Mouse (Mus musculus): ENCODE results near the gene Mab21l1.

Mab21l1 gene

DNA sequence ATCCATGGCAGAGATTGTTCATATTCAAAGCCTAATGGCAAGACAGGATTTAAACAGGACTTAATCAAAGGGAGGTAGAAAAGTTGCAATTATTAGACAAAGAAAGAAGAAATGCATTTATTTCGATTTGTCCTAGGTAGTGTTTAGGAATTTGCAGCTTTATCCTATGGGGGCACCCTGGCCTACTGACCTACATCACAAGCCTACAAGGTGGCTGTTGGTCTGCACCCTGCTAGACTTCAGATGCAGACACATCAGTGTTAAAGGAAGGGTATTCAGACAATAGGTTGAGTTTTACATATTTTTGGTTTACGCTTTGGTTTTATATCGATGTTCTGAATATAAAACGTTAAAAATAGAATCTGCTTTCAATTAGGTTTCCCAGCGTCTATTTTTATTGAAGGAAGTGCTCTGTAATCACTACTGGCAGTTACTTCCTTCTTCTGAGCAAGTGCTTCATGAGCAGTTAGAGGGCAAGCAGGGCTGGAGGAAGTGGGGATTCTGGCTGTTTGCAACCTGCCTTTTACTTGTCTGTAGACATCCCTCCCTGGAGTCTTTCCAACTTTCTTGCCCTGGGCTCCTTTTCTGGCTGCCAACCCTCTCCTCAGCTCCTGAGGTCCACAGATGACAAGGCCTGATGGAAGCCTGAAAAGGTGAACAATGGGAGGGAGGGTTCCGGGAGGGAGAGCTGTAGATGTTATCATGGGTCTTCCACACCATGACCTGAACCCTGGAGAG lies 34.5 kb downstream of the Mab21l1 start:
- DNase-seq, result no peak

DNA sequence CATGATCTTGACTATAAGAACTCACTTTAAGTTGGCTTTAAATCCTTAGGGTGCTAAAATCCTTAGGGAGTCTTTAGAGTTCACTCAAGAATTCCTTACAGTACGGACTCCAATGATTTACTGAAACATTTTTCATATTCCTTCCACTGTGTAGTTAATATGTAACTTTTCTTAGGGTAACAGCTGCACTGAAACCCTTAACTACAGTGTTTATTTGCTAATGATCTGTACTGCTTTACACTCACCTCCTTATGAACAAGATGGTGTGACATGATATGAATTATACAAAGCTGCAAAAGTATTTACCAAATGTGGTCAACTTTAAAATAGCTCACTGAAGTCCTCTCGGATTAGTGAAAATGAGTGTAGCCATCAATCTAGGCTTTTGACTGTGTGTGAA lies 35.8 kb downstream of the Mab21l1 start:
- no peak for DNase-seq

DNA sequence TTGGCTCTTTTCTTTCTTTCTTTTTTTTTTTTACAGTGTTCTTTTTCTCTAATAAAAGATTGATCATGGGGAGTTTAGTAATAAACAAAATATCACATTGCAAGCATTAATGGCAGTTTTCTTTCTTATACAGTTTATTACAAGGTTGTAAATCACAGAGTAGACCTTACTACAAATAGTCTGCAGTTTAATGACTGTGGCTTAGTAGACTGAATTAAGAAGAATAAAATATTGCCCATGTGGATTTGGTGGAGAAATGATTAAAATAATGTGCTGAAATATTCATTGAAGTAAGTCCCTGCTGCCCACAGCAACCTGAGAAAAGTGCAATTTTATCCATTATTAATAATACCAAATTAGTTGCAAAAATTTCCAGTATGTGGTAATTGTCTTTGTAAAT lies 37.3 kb downstream of the Mab21l1 start:
- DNase-seq, result no peak

DNA sequence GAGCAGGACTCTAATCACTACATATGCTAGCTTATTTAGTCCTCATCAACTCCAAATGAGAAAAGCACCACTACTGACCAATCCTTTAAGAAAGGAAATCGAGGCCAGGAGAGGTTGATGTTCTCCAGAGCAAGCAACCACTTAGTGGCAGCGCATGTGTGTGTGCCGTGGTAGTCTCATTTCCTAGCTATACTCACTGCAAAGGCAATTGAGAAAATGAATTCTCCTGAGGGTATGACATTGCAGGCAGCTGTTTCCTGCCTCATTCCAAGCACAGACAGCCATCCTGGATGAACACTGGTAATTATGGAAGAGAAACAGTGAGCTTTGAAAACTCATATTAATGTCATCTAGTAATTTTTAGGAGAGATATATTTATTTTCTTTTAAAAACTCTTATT lies 42.6 kb downstream of the Mab21l1 start:
- no peak for DNase-seq

DNA sequence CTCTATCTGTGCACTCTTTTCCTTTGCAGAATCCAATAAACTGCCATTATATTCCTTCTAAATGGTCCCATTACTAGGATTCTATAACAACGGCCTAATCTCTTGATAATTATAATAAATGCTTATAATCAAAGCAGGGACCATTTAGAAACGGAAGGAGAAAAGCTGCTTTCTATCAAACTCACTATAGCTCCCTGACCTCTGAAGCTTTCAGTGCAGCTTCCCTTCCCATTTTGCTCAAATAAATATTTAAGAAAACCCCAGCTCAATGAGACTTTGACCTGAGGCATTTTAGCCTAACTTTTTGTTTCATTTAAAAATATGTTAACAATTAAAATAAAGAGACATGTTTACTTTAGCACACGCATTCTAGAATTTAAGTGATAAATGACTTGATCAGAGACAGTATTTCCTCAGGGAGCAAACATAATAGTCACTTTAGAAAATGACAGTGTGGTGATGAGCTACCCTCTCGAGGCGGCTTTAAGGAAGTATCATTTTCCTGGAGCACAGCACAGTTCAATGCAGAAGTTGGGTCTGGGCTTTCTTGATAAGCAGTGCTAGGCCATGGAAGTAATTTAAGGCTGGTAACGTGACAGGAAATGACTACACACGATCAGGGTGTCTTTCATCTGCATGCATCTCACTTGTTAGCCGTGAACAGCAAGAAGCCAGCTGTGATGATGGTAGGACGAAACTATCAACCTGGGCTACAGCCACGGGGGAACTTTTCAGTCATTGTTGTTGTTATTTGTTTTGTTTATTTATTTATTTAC lies 46.4 kb downstream of the Mab21l1 start:
- no peak for DNase-seq

DNA sequence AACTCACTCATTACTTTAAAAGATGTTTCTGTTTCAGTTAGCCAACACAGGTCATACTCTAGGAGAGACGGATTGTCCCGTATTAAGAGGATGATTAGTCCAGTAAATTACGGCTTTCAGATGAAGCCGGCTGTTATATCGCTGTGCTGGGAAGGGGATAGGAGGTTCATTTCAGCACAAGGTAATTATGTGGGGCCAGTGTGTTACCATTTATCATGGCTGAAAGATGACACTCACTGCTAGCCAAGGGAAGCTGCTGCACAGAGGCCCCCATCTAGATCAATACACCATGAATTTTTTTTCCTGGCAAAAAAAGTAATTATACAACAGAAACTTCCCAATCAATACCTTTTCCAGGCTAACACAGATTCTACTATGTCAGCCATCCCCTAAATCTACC lies 47.9 kb downstream of the Mab21l1 start:
- no peak for DNase-seq
